Mouse (Mus musculus) MEL (cell line): ENCODE measurements around the gene Mff.

Experiments
- CTCF ChIP-seq, 3 experiments: IDR thresholded peaks in 2 of 3; conservative IDR thresholded peaks in 1 of 3; 2 replicates each; pipeline ENCODE4 v1.5.1; 2011 to 2012; ENCODE audit warnings: low read length in 3 of 3, low read depth in 2 of 3, mild to moderate bottlenecking in 2 of 3, improper control_type of control experiment in 1 of 3, inconsistent platforms in 1 of 3, mixed read lengths in 1 of 3, moderate library complexity in 1 of 3; ENCODE audit not compliant: control insufficient read depth in 1 of 3, insufficient read depth in 1 of 3, poor library complexity in 1 of 3, severe bottlenecking in 1 of 3
- E2F4 ChIP-seq: IDR thresholded peaks from 2 replicates; pipeline ENCODE4 v1.6.1; 2011; ENCODE audit warnings: low read depth, low read length, improper control_type of control experiment, borderline replicate concordance
- HCFC1 ChIP-seq: IDR thresholded peaks from 2 replicates; pipeline ENCODE4 v1.6.1; 2012; ENCODE audit warnings: low read depth, mild to moderate bottlenecking, inconsistent platforms, low read length, improper control_type of control experiment, moderate library complexity
- POLR2A ChIP-seq, 2 experiments: IDR thresholded peaks; 2 replicates each; pipeline ENCODE4 v1.6.1; 2011 to 2012; ENCODE audit warnings: low read length in 2 of 2, mild to moderate bottlenecking in 2 of 2, control low read depth in 1 of 2, improper control_type of control experiment in 1 of 2, low read depth in 1 of 2, moderate library complexity in 1 of 2; ENCODE audit not compliant: control insufficient read depth in 1 of 2, insufficient read depth in 1 of 2, poor library complexity in 1 of 2

- TF ChIP-seq POLR2A (IDR thresholded peaks at IDR 0.05; ENCODE audit: control insufficient read depth in 1 of 2, insufficient read depth in 1 of 2, low read depth in 1 of 2, low read length in 2 of 2, poor library complexity in 1 of 2) (no peak), HCFC1 (no peak), E2F4 (no peak), CTCF (IDR thresholded peaks at IDR 0.05 in 2 of 3, conservative IDR thresholded peaks at IDR 0.05 in 1 of 3; ENCODE audit: control insufficient read depth in 1 of 3, insufficient read depth in 1 of 3, low read depth in 2 of 3, low read length in 3 of 3, poor library complexity in 1 of 3, severe bottlenecking in 1 of 3) (no peak)
Observed at GRCm38 (mm10) chr1:82771022-82771586, 46.4 kb downstream of the Mff start, which contains the start of gene Gm47791.
